Mouse (Mus musculus): ENCODE data around the gene Pik3r3.
"Not testable (repeated sequence)": the region's sequence is repeated elsewhere in the genome, so short reads cannot be mapped to it uniquely, and the experiment has no call there.

Pik3r3 gene

GRCm38 (mm10) chr4:116221140-116221851 is at the start of gene Pik3r3:
Gene Pik3r3 (plus strand): TSS chr4:116221618.
- CTCF ChIA-PET, result interaction anchor here (0.6 kb wide), 1 partner anchor 99 kb away, joined by 3 read pairs; no protein-coding TSS in a partner anchor

- CTCF ChIA-PET, result no interaction called here
Measured at GRCm38 (mm10) chr4:116173072-116173471, 48.3 kb upstream of the Pik3r3 start, which contains the start of the genes 1700042G07Rik and Gm49337. Gene 1700042G07Rik (plus strand): TSS chr4:116173372. Gene Gm49337 (plus strand): TSS chr4:116173384.

GRCm38 (mm10) chr4:116173752-116174151 is 47.7 kb upstream of the Pik3r3 start:
- CTCF ChIA-PET, result no interaction called here

GRCm38 (mm10) chr4:116174466-116175116 is 46.8 kb upstream of the Pik3r3 start:
- CTCF ChIA-PET, result no interaction called here

GRCm38 (mm10) chr4:116175136-116175535 is 46.3 kb upstream of the Pik3r3 start:
- CTCF ChIA-PET, result no interaction called here

GRCm38 (mm10) chr4:116175711-116176542 is 45.5 kb upstream of the Pik3r3 start:
- CTCF ChIA-PET, result no interaction called here

GRCm38 (mm10) chr4:116176543-116176988 is 44.9 kb upstream of the Pik3r3 start:
- CTCF ChIA-PET, result no interaction called here

GRCm38 (mm10) chr4:116177140-116177539 is 44.3 kb upstream of the Pik3r3 start:
- CTCF ChIA-PET, result no interaction called here

- CTCF ChIA-PET, result interaction anchor here (0.5 to 0.6 kb wide), 2 partner anchors 16 to 244 kb away, joined by 3 read pairs; no protein-coding TSS in a partner anchor
Measured at GRCm38 (mm10) chr4:116182079-116182478, 39.3 kb upstream of the Pik3r3 start.

- CTCF ChIA-PET, result interaction anchor here (0.6 kb wide), 1 partner anchor 243 kb away, joined by 3 read pairs; no protein-coding TSS in a partner anchor
Measured at GRCm38 (mm10) chr4:116182745-116183144, 38.7 kb upstream of the Pik3r3 start.

- CTCF ChIA-PET, result no interaction called here
Measured at GRCm38 (mm10) chr4:116185083-116185482, 36.3 kb upstream of the Pik3r3 start.

- CTCF ChIA-PET, result no interaction called here
Measured at GRCm38 (mm10) chr4:116192286-116192835, 29.1 kb upstream of the Pik3r3 start.

- CTCF ChIA-PET, result no interaction called here
Measured at GRCm38 (mm10) chr4:116193583-116194383, 27.6 kb upstream of the Pik3r3 start.

GRCm38 (mm10) chr4:116198422-116198821 is 23.0 kb upstream of the Pik3r3 start:
- CTCF ChIA-PET, result no interaction called here

- CTCF ChIA-PET, result no interaction called here
Measured at GRCm38 (mm10) chr4:116204422-116204821, 17.0 kb upstream of the Pik3r3 start.

- CTCF ChIA-PET, result no interaction called here
Measured at GRCm38 (mm10) chr4:116206531-116206930, 14.9 kb upstream of the Pik3r3 start.

- CTCF ChIA-PET, result no interaction called here
Measured at GRCm38 (mm10) chr4:116208891-116209290, 12.5 kb upstream of the Pik3r3 start.

- CTCF ChIA-PET, result interaction anchor here (0.7 kb wide), 1 partner anchor 45 kb away, joined by 11 read pairs; no protein-coding TSS in a partner anchor
Measured at GRCm38 (mm10) chr4:116215895-116216605, 5.4 kb upstream of the Pik3r3 start.

GRCm38 (mm10) chr4:116217046-116217445 is 4.4 kb upstream of the Pik3r3 start:
- CTCF ChIA-PET, result no interaction called here

- CTCF ChIA-PET, result not testable (repeated sequence)
Measured at GRCm38 (mm10) chr4:116217661-116218060, 3.8 kb upstream of the Pik3r3 start.
